Mouse (Mus musculus): ENCODE data around the gene Ranbp9. TPM values are rescaled to one million over a fixed set of nuclear protein-coding genes. Genes with fewer than 3 reads are reported as not detected.

Gene Ranbp9
- polyA plus RNA-seq, 1 experiment from 2014 or later: 12.8 TPM

- 64% methylated on average over 11 of the region's 11 CpGs for WGBS
- no peaks in the 10 kb centered on the region for H3K36me3 ChIP-seq
Observed at GRCm38 (mm10) chr13:43493058-43493481, 12.0 kb upstream of the Ranbp9 start.

GRCm38 (mm10) chr13:43486501-43487213 is 5.6 kb upstream of the Ranbp9 start:
- H3K9me3 ChIP-seq (replicated peaks): no peaks in the 10 kb centered on the region
- no peak overlapping the region for H3K4me3 ChIP-seq
- no peak overlapping the region for H3K9ac ChIP-seq
- WGBS: 51% methylated on average over 12 of the region's 12 CpGs
- H3K27ac ChIP-seq: no peak overlapping the region
- H3K36me3 ChIP-seq: no peaks in the 10 kb centered on the region
- H3K4me2 ChIP-seq (replicated peaks): no peak overlapping the region
- H3K27me3 ChIP-seq: no peaks in the 10 kb centered on the region
- no peak for ATAC-seq (ENCODE audit: low FRiP score)
- H3K4me1 ChIP-seq: peaks cover 4% of the 10 kb centered on the region; the same call in 1 of the 2 replicates

More at GRCm38 (mm10) chr13:43493058-43493481, 12.0 kb upstream of the Ranbp9 start:
- Histone ChIP-seq H3K27me3 (no peaks in the 10 kb centered on the region), H3K4me3 (no peak overlapping the region), H3K4me2 (replicated peaks) (no peak overlapping the region), H3K9ac (no peak overlapping the region), H3K4me1 (peaks cover 10% of the 10 kb centered on the region; the same call in 1 of the 2 replicates), H3K27ac (peak overlapping the region; percentile 60; the same call in 1 of the 2 replicates), H3K9me3 (replicated peaks) (peaks cover 6% of the 10 kb centered on the region; the same call in 1 of the 2 replicates)
- no peak for ATAC-seq (ENCODE audit: low FRiP score)

GRCm38 (mm10) chr13:43485278-43485976 is 4.3 kb upstream of the Ranbp9 start:
- Histone ChIP-seq H3K9ac (no peak overlapping the region), H3K9me3 (replicated peaks) (no peaks in the 10 kb centered on the region), H3K4me3 (no peak overlapping the region), H3K36me3 (no peaks in the 10 kb centered on the region), H3K4me1 (peaks cover 4% of the 10 kb centered on the region; the same call in 1 of the 2 replicates), H3K27me3 (no peaks in the 10 kb centered on the region), H3K4me2 (replicated peaks) (no peak overlapping the region), H3K27ac (no peak overlapping the region)
- no peak for ATAC-seq (ENCODE audit: low FRiP score)
- 94% methylated on average over 5 of the region's 5 CpGs for WGBS

- ATAC-seq (ENCODE audit: low FRiP score): no peak
- Histone ChIP-seq H3K36me3 (no peaks in the 10 kb centered on the region), H3K9me3 (replicated peaks) (no peaks in the 10 kb centered on the region), H3K4me1 (peaks cover 12% of the 10 kb centered on the region), H3K27ac (no peak overlapping the region), H3K9ac (no peak overlapping the region), H3K27me3 (no peaks in the 10 kb centered on the region), H3K4me3 (no peak overlapping the region), H3K4me2 (replicated peaks) (no peak overlapping the region)
- WGBS: 94% methylated on average over 9 of the region's 9 CpGs
Observed at GRCm38 (mm10) chr13:43482782-43483181, 1.7 kb upstream of the Ranbp9 start.

GRCm38 (mm10) chr13:43481859-43482245 is 770 bp upstream of the Ranbp9 start:
- WGBS: 41% methylated on average over 6 of the region's 6 CpGs
- peak overlapping the region; percentile 48 for H3K4me2 ChIP-seq (replicated peaks)
- ATAC-seq (ENCODE audit: low FRiP score): no peak; the same call in 1 of the 2 replicates

GRCm38 (mm10) chr13:43480595-43480956 is 506 bp downstream of the Ranbp9 start:
- H3K4me1 ChIP-seq: peaks cover 16% of the 10 kb centered on the region
- H3K9me3 ChIP-seq (replicated peaks): no peaks in the 10 kb centered on the region
- peak overlapping the region; percentile 100 for H3K27ac ChIP-seq
- WGBS: 0% methylated on average over 25 of the region's 67 CpGs
- peak overlapping the region; percentile 78 for H3K4me2 ChIP-seq (replicated peaks)
- H3K27me3 ChIP-seq: no peaks in the 10 kb centered on the region
- peak overlapping the region; percentile 97 for H3K4me3 ChIP-seq
- ATAC-seq (ENCODE audit: low FRiP score): peak; percentile 18
- no peaks in the 10 kb centered on the region for H3K36me3 ChIP-seq
- H3K9ac ChIP-seq: peak overlapping the region; percentile 99

More at GRCm38 (mm10) chr13:43481859-43482245, 770 bp upstream of the Ranbp9 start:
- Histone ChIP-seq H3K9ac (peak overlapping the region; percentile 99), H3K36me3 (no peaks in the 10 kb centered on the region), H3K4me3 (peak overlapping the region; percentile 97), H3K9me3 (replicated peaks) (no peaks in the 10 kb centered on the region), H3K27ac (peak overlapping the region; percentile 100), H3K4me1 (peaks cover 16% of the 10 kb centered on the region), H3K27me3 (no peaks in the 10 kb centered on the region)

- no peaks in the 10 kb centered on the region for H3K27me3 ChIP-seq
- peak overlapping the region; percentile 97 for H3K4me3 ChIP-seq
- H3K4me2 ChIP-seq (replicated peaks): peak overlapping the region; percentile 78
- peaks cover 18% of the 10 kb centered on the region for H3K4me1 ChIP-seq
- peak overlapping the region; percentile 99 for H3K9ac ChIP-seq
- peak; percentile 18; the same call in 1 of the 2 replicates for ATAC-seq (ENCODE audit: low FRiP score)
- H3K9me3 ChIP-seq (replicated peaks): no peaks in the 10 kb centered on the region
- H3K27ac ChIP-seq: peak overlapping the region; percentile 95
- under 1% methylated on average over 36 of the region's 36 CpGs for WGBS
- H3K36me3 ChIP-seq: no peaks in the 10 kb centered on the region
Observed at GRCm38 (mm10) chr13:43479767-43480571, 1.1 kb downstream of the Ranbp9 start.

GRCm38 (mm10) chr13:43479024-43479705 is 1.9 kb downstream of the Ranbp9 start:
- WGBS: 13% methylated on average over 6 of the region's 6 CpGs
- Histone ChIP-seq H3K4me1 (peaks cover 21% of the 10 kb centered on the region), H3K36me3 (no peaks in the 10 kb centered on the region), H3K4me2 (replicated peaks) (peak overlapping the region; percentile 78), H3K4me3 (peak overlapping the region; percentile 97), H3K27ac (peak overlapping the region; percentile 30; the same call in 1 of the 2 replicates), H3K27me3 (no peaks in the 10 kb centered on the region), H3K9ac (peak overlapping the region; percentile 99), H3K9me3 (replicated peaks) (no peaks in the 10 kb centered on the region)
- no peak for ATAC-seq (ENCODE audit: low FRiP score)

GRCm38 (mm10) chr13:43478586-43478985 is 2.5 kb downstream of the Ranbp9 start:
- ATAC-seq (ENCODE audit: low FRiP score): no peak

GRCm38 (mm10) chr13:43477098-43477697 is 3.9 kb downstream of the Ranbp9 start:
- Histone ChIP-seq H3K36me3 (no peaks in the 10 kb centered on the region), H3K9ac (no peak overlapping the region), H3K4me1 (peaks cover 26% of the 10 kb centered on the region), H3K27ac (no peak overlapping the region), H3K9me3 (replicated peaks) (no peaks in the 10 kb centered on the region), H3K4me3 (no peak overlapping the region), H3K4me2 (replicated peaks) (peak overlapping the region; percentile 78; the same call in 1 of the 2 replicates), H3K27me3 (no peaks in the 10 kb centered on the region)
- ATAC-seq (ENCODE audit: low FRiP score): no peak
- 93% methylated on average over 3 of the region's 3 CpGs for WGBS

More at GRCm38 (mm10) chr13:43478586-43478985, 2.5 kb downstream of the Ranbp9 start:
- no peaks in the 10 kb centered on the region for H3K9me3 ChIP-seq (replicated peaks)
- H3K9ac ChIP-seq: peak overlapping the region; percentile 61
- peak overlapping the region; percentile 78 for H3K4me2 ChIP-seq (replicated peaks)
- H3K27ac ChIP-seq: 0 out of 2 replicates have a peak overlapping the region, but pooled peaks have one; percentile 30
- WGBS: 34% methylated on average over 8 of the region's 8 CpGs
- no peaks in the 10 kb centered on the region for H3K36me3 ChIP-seq
- H3K4me1 ChIP-seq: peaks cover 26% of the 10 kb centered on the region
- H3K27me3 ChIP-seq: no peaks in the 10 kb centered on the region
- peak overlapping the region; percentile 97 for H3K4me3 ChIP-seq

- WGBS: 86% methylated on average over 7 of the region's 7 CpGs
- ATAC-seq (ENCODE audit: low FRiP score): no peak
- no peak overlapping the region for H3K9ac ChIP-seq
- no peaks in the 10 kb centered on the region for H3K36me3 ChIP-seq
- H3K9me3 ChIP-seq (replicated peaks): no peaks in the 10 kb centered on the region
- H3K4me3 ChIP-seq: no peak overlapping the region
- no peak overlapping the region for H3K27ac ChIP-seq
- H3K4me2 ChIP-seq (replicated peaks): no peak overlapping the region
- H3K27me3 ChIP-seq: no peaks in the 10 kb centered on the region
- H3K4me1 ChIP-seq: peaks cover 23% of the 10 kb centered on the region
Observed at GRCm38 (mm10) chr13:43476226-43476625, 4.9 kb downstream of the Ranbp9 start.
